Mouse (Mus musculus): ENCODE measurements around the gene Ypel2. TPM values are rescaled to one million over a fixed set of nuclear protein-coding genes. Genes with fewer than 3 reads are reported as not detected.

Ypel2 gene
- total RNA-seq, 2 experiments from 2014 or later = 23.3 to 23.6 TPM

DNA sequence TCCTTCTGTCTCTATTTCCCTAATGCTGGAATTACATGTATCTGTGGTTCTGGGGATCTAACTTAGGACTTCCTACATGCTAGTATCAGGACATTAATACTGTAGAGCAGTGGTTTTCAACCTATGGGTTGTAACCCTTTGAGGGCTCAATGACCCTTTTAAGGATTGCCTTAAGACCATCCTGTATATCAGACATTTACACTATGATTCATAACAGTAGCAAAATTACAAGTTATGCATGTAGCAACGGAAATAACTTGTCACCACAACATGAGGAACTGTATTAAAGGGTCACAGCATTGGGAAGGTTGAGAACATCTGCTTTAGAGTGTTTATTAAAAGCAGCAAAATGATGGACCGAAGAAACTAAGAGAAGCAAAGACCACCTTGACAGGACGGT lies 26.8 kb downstream of the Ypel2 start:
- no peak for TF ChIP-seq CTCF (conservative IDR thresholded peaks at IDR 0.05)
- Histone ChIP-seq H3K4me3 (no peak overlapping the region), H3K27ac (no peak overlapping the region)
- DNase-seq (ENCODE audit: low spot score in 2 of 2) = no peak

DNA sequence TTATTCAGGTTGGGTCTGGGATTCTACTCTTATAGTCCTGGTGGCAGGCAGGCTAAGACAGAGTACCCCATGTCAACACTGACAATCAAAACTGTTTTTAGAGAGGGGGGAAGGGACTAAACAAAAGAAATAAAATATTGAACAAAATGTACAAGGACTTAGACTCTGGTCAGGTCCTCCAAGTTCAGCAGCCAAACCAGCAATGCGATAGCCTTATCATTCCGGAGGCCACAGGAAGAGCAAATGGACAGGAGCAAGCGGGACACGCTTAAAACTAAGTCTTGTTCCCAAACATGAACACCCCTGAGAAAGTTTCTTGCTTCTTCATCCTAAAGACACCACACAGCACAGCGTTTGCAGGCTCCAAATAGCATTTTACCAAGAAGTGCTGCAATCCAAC lies 28.4 kb downstream of the Ypel2 start:
- no peak overlapping the region for H3K27ac ChIP-seq
- no peak for TF ChIP-seq CTCF (conservative IDR thresholded peaks at IDR 0.05)
- H3K4me3 ChIP-seq = no peak overlapping the region
- DNase-seq (ENCODE audit: low spot score in 2 of 2) = no peak

DNA sequence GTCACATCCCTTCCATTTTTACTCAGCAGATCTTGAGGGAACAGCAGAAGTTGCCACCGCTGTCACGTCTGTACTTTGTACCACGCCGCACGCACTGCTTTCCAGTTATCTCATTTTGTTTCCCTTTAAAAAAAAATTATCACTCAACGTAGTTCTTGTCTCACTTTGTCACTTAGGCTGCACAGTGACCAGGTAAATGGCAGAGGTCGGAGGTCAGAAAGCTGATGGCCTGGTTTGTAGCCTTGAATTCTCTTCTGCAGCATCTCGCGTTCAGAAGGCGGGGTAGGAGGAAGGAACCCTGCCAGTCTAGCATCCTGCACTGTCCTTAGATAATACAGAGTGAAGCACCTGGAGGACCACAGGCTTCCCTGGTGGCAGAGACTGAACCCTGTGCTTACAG lies 29.8 kb downstream of the Ypel2 start:
- Histone ChIP-seq H3K27ac (peak overlapping the region; percentile 86; the same call in 1 of the 2 replicates), H3K4me3 (no peak overlapping the region)
- no peak for TF ChIP-seq CTCF (conservative IDR thresholded peaks at IDR 0.05)
- DNase-seq (ENCODE audit: low spot score in 2 of 2) = no peak

DNA sequence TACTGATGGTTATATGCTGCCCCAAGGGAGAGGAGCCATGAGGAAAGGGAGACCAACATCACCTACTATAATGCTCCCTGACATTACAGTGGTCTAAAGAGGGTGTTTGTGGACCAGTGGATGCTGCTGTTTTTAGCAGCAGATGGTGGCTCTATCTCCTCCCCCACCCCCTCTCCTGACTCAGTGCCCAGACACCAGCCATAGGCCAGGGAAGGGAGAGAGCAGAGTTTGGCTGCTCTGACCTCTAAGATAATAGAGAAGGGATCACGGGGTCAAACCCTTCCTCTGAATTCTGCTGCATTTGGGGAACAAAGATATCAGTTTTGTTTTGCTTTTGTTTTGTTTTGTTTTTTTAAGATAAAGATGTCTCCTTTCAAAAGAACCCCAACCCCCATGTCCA lies 30.5 kb downstream of the Ypel2 start:
- no peak for TF ChIP-seq CTCF (conservative IDR thresholded peaks at IDR 0.05)
- Histone ChIP-seq H3K27ac (peak overlapping the region; percentile 86), H3K4me3 (no peak overlapping the region)
- DNase-seq (ENCODE audit: low spot score in 2 of 2) = no peak

DNA sequence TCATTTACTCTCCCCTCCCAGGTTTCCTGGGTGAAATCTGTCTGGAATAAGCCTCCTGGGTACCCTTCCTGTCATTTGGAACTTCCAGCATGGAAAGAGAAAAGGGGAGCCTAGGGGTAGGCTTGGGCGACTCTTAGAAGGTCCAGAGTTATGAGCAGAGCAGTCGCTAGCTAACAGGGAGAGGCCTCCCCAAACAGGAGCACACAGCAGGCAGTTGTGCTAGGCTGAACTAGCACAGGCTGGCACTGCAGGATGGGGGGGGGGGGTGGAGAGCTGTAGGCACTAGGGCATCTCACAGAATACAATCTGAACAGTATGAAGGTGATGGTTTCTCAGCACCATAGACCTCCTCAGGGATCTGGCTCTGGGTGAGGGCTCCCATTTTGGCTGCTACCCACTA lies 31.1 kb downstream of the Ypel2 start:
- Histone ChIP-seq H3K4me3 (no peak overlapping the region), H3K27ac (peak overlapping the region; percentile 86)
- no peak for TF ChIP-seq CTCF (conservative IDR thresholded peaks at IDR 0.05)
- DNase-seq (ENCODE audit: low spot score in 2 of 2) = no peak

DNA sequence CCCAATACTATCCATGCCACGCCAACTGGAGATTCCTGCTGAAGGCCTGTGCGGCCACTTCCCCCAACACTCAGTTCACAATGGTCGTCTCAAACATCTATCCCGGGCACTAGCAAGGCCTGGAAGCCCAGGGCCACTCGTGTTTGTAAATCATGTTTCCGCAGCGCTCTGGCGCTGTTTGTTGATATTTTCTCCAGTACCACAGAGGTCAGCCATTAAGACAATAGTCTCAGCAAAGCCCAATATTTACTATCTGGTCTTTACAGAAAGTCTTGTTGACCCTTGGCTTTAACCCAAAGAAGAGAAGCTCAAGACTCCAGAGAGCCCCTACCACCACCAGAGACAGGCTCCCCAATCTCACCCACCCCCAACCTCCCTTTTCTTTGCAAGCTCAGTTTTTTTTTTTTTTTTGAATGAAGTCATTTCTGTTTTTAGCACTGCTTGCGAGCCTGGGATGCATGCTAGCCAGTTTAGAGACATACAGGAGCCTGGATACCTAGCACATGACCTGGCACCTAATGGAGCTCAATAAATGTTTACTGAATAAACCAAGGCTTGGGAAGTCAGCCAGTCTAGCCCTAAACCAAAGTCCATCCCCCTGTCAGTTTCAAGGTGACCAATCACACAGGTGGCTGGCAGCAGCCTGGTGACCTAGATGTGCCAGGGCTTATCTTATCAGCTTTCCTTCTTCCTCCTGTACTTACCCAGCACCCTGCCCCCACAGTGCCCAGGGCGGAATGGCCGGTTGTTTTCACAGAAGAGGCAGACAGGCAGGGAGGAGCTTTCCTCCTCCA lies 31.8 kb downstream of the Ypel2 start:
- DNase-seq (ENCODE audit: low spot score in 2 of 2) = no peak
- Histone ChIP-seq H3K4me3 (no peak overlapping the region), H3K27ac (peak overlapping the region; percentile 86)
- TF ChIP-seq CTCF (conservative IDR thresholded peaks at IDR 0.05) = no peak

DNA sequence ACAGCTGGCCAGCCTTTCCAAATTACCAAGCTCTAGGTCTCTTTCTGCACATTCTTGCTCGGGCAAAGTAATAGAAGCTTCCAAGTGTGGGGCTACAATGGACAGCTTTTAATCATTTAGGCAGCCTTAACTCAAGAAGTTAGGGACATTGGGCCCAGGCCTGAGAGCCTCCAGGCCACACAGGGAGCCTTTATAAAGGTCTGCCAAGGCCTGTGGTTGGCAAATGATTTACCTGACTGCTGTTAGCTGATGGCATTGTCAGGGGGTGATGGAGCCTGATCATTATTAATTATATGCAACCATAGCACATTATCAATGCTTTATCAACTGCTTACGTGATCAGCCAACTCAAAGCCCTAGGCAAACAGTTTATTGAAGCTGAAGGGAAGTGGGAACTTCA lies 33.2 kb downstream of the Ypel2 start:
- no peak for TF ChIP-seq CTCF (conservative IDR thresholded peaks at IDR 0.05)
- Histone ChIP-seq H3K4me3 (no peak overlapping the region), H3K27ac (0 out of 2 replicates have a peak overlapping the region, but pooled peaks have one; percentile 32)
- no peak for DNase-seq (ENCODE audit: low spot score in 2 of 2)

DNA sequence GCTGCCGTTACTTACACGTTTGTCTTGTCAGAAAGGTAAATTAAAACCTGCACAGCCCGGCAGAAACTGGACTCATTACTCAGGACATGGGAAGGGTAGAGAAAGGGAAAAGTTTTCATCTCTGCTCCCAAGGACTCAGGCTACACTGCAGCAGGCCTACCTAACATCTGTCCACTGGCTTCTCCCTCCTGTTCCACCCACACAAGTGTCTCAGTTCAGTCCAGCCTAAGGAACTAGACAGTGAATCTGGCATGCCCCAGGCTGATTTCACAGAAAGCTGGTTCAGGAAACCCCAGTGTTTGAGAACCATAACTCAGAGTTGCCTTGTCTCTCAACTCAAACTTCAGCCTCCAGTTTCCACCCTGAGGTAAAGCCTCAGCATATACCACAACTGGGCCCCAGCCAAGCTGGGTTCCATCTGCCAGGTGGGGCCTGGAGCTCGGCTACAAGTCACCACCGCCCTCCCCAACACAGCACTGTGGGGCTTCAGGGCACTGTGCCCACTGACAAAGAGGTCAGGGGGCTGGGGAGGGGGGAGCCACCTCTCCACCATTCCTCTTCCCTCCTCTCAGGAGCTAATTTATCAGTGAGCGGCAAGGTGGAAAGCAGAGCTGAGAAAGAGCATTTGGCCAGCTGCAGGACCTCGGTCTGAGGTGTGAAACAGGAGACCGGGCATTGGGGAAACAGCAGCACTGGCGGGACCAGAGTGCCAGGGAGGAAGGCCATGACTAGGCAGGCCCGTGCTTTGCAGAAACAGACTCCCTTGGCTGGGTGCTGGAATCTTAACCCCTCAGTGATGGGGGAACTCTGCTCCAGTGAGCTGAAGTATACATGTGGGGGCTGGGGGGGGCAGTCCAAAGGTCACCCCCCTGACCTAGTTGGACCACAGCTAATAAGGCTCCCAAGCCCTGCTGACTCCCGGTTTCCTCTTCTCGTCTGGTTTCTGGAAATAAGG lies 34.5 kb downstream of the Ypel2 start:
- TF ChIP-seq CTCF (conservative IDR thresholded peaks at IDR 0.05) = no peak
- H3K4me3 ChIP-seq = no peak overlapping the region
- H3K27ac ChIP-seq = peak overlapping the region; percentile 53; the same call in 1 of the 2 replicates
- no peak for DNase-seq (ENCODE audit: low spot score in 2 of 2)

DNA sequence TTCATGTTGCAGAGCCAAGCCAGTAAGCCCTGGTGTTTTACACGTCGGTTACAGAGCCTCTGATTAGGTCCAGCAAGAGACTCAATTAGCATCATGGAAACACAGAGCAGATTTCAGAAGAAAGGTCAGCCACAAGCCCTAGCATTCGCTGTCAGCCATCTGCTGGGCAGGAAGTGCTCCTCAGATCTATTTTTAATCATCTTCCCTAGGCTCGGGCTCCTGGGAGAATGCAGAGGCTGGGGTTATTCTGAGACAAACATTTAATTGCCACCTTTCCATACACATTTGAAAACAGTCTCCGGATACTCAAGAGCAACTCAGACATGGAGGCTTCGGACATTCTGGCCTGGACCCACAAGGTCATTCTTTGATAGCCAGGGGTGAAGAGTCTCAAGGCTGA lies 35.3 kb downstream of the Ypel2 start:
- TF ChIP-seq CTCF (conservative IDR thresholded peaks at IDR 0.05) = no peak
- peak overlapping the region; percentile 53; the same call in 1 of the 2 replicates for H3K27ac ChIP-seq
- no peak for DNase-seq (ENCODE audit: low spot score in 2 of 2)
- no peak overlapping the region for H3K4me3 ChIP-seq

DNA sequence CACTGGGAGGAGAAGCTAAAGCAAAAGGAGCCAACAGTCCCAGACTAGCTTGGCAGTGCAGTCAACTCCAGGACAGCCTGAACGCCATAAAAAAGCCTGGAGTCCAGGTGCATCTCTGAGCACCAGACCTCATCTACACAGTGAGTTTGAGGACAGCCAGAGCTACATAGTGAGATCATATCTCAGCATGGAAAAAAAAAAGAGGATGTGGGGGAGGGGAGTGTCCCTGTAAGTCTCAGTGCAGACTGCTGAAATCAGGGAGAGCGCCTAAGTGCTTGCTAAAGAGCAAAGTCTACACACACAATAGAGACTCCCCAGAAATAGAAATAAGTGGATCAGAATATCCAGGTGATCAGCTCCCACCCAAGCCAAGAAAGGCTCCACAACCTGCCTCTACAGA lies 37.1 kb downstream of the Ypel2 start:
- 0 out of 2 replicates have a peak overlapping the region, but pooled peaks have one; percentile 20 for H3K27ac ChIP-seq
- H3K4me3 ChIP-seq = no peak overlapping the region
- no peak for DNase-seq (ENCODE audit: low spot score in 2 of 2)
- no peak for TF ChIP-seq CTCF (conservative IDR thresholded peaks at IDR 0.05)

DNA sequence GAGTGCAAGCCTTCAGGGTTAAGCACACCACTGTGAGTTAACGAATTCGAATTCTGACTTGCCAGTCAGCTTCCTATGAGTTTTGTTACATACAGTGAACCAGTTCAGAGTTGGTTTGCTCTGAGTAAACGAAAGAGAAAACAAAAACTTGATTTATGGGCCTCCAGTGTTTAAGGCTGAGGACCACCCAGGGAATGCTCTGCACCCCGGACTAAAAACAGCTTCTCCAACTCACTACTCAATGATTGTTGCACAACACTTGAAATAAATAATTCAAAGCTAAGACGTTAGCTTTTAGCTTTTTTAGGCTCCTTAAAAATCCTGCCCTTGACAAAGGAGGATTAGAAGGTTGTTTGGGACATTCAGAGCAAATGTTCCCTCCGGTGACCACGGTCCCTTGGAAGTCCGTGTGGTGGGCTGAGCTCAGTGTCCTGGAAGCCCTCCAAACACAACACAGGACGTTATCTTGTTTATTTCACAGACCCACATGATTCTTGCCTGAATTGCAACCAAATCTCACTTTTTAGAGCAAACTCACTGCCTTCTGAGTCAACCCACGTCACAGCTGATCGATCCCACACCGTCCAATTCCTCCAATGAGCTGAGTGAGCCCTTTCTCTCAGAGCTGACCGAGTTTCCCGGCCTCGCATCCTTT lies 38.8 kb downstream of the Ypel2 start:
- Histone ChIP-seq H3K27ac (peak overlapping the region; percentile 3; the same call in 1 of the 2 replicates), H3K4me3 (no peak overlapping the region)
- no peak for TF ChIP-seq CTCF (conservative IDR thresholded peaks at IDR 0.05)
- no peak for DNase-seq (ENCODE audit: low spot score in 2 of 2)

DNA sequence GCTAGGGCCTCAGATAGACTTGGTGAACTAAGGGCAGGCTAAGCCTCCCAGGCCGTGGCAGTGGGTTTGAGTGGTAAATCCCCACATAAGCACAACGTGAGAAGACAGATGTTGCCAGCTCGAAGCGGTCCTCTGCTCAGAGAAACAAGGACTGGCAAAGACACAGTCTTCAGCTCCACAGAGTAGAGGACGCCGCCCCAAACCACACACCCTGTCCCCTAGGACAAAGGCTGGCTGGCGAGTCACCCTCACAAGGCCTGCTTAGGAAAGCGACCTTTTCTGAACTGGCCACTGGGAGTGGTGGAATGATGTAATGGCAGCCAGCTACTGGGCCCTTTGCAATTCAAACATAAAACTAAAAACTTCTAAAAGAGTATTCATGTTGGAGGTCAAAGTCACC lies 40.4 kb downstream of the Ypel2 start:
- H3K4me3 ChIP-seq = no peak overlapping the region
- TF ChIP-seq CTCF (conservative IDR thresholded peaks at IDR 0.05) = no peak
- H3K27ac ChIP-seq = peak overlapping the region; percentile 18; the same call in 1 of the 2 replicates

DNA sequence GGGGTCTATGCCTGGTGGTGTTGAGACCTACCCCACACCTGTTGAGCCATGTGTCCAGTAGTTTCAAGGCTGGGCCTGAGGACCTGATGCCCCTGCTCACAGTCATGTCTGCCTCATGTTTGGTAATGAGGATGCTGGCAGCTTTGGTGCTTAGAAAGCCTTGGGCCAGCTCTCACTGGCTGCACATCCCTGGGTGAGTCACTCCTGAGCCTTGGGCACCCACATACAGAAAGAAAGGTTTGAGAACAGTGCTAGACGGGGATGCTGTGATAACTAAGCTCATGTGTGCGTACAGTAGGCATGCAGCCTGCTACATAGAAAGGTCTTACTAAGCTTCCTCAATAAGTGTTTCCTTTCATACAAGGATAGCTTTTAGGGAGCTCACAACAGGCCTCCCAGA lies 40.8 kb downstream of the Ypel2 start:
- Histone ChIP-seq H3K4me3 (no peak overlapping the region), H3K27ac (peak overlapping the region; percentile 18; the same call in 1 of the 2 replicates)
- DNase-seq (ENCODE audit: low spot score in 2 of 2) = no peak
- TF ChIP-seq CTCF (conservative IDR thresholded peaks at IDR 0.05) = no peak

More for the DNA sequence above, 40.4 kb downstream of the Ypel2 start:
- DNase-seq (ENCODE audit: low spot score in 2 of 2) = no peak
